Mouse (Mus musculus): ENCODE results near the gene Mtfmt. TPM values are rescaled to one million over a fixed set of nuclear protein-coding genes. Genes with fewer than 3 reads are reported as not detected.

The Mtfmt gene
- polyA plus RNA-seq, 1 experiment from 2014 or later, result 21.9 TPM

Other genes with a start within 250 kb of the Mtfmt start
- gene Parp16, start 240.4 kb upstream of the Mtfmt start, polyA plus RNA-seq (2015; fragmentation: Nextera tagmentation; extraction: Ambion mirVana), result 7.5 and 7.6 TPM in 2 replicates
- gene Cilp, start 170.6 kb upstream of the Mtfmt start, polyA plus RNA-seq (2015; fragmentation: Nextera tagmentation; extraction: Ambion mirVana), result 0.81 and 0.90 TPM in 2 replicates
- 53.9 and 54.8 TPM in 2 replicates for gene Clpx, start 141.5 kb upstream of the Mtfmt start, polyA plus RNA-seq (2015; fragmentation: Nextera tagmentation; extraction: Ambion mirVana)
- 3.4 and 3.6 TPM in 2 replicates for gene Pdcd7, start 89.7 kb upstream of the Mtfmt start, polyA plus RNA-seq (2015; fragmentation: Nextera tagmentation; extraction: Ambion mirVana)
- gene Ubap1l, start 74.7 kb upstream of the Mtfmt start, polyA plus RNA-seq (2015; fragmentation: Nextera tagmentation; extraction: Ambion mirVana), result 0.40 TPM in 1 of 2 replicates, not detected in the other
- 0.97 and 1.3 TPM in 2 replicates for gene Kbtbd13, start 44.1 kb upstream of the Mtfmt start, polyA plus RNA-seq (2015; fragmentation: Nextera tagmentation; extraction: Ambion mirVana)
- 7.6 TPM in 2 replicates for gene Rasl12, start 37.3 kb upstream of the Mtfmt start, polyA plus RNA-seq (2015; fragmentation: Nextera tagmentation; extraction: Ambion mirVana)
- gene Slc51b, start 12.8 kb upstream of the Mtfmt start, polyA plus RNA-seq (2015; fragmentation: Nextera tagmentation; extraction: Ambion mirVana), result 0.69 and 1.7 TPM in 2 replicates
- 82.4 and 95.8 TPM in 2 replicates for gene Spg21, start 25.2 kb downstream of the Mtfmt start, polyA plus RNA-seq (2015; fragmentation: Nextera tagmentation; extraction: Ambion mirVana)
- 0.19 and 0.65 TPM in 2 replicates for gene Ankdd1a, start 84.4 kb downstream of the Mtfmt start, polyA plus RNA-seq (2015; fragmentation: Nextera tagmentation; extraction: Ambion mirVana)
- gene Plekho2, start 144.3 kb downstream of the Mtfmt start, polyA plus RNA-seq (2015; fragmentation: Nextera tagmentation; extraction: Ambion mirVana), result 21.4 and 23.0 TPM in 2 replicates
- 12.2 and 12.7 TPM in 2 replicates for gene Pif1, start 151.4 kb downstream of the Mtfmt start, polyA plus RNA-seq (2015; fragmentation: Nextera tagmentation; extraction: Ambion mirVana)
- 20.4 and 22.9 TPM in 2 replicates for gene Rbpms2, start 193.9 kb downstream of the Mtfmt start, polyA plus RNA-seq (2015; fragmentation: Nextera tagmentation; extraction: Ambion mirVana)
- 200 and 218 TPM in 2 replicates for gene Oaz2, start 232.2 kb downstream of the Mtfmt start, polyA plus RNA-seq (2015; fragmentation: Nextera tagmentation; extraction: Ambion mirVana)

Data from stomach, embryonic 16.5 days (tissue).